Mouse (Mus musculus): ENCODE measurements around the gene Epn2. TPM values are rescaled to one million over a fixed set of nuclear protein-coding genes. Genes with fewer than 3 reads are reported as not detected.
A peak's percentile ranks its signal among the peaks of the same experiment; 100 is the strongest.

The Epn2 gene
- total and polyA plus RNA-seq, 3 experiments = 8.6 to 12.5 TPM; not detected in 1

GRCm38 (mm10) chr11:61577349-61577748 is 2.1 kb downstream of the Epn2 start:
- H3K4me3 ChIP-seq (ENCODE audit: control insufficient read depth in 1 of 2, insufficient read depth in 1 of 2, low read depth in 2 of 2, low read length in 2 of 2) = no peak overlapping the region
- H3K27me3 ChIP-seq (ENCODE audit: control insufficient read depth in 1 of 2, insufficient read depth in 2 of 2, low read length in 2 of 2) = no peaks in the 10 kb centered on the region
- H3K9me3 ChIP-seq (replicated peaks; ENCODE audit: insufficient read depth, low read length) = no peaks in the 10 kb centered on the region
- peaks cover 4% of the 10 kb centered on the region; the same call in 1 of the 2 replicates for H3K79me2 ChIP-seq (ENCODE audit: control insufficient read depth, insufficient read depth, low read length, poor library complexity)
- H3K27ac ChIP-seq (ENCODE audit: control insufficient read depth, low read depth, low read length) = no peak overlapping the region
- TF ChIP-seq NRF1 (IDR thresholded peaks at IDR 0.05; ENCODE audit: insufficient read depth, low read depth, low read length, poor library complexity, severe bottlenecking) (no peak), E2F4 (IDR thresholded peaks at IDR 0.05; ENCODE audit: borderline replicate concordance, low read depth, low read length) (no peak), MAZ (IDR thresholded peaks at IDR 0.05; ENCODE audit: low read depth, low read length) (no peak), RCOR1 (IDR thresholded peaks at IDR 0.05; ENCODE audit: low read depth, low read length) (0 out of 2 replicates have a peak, but pooled peaks have one; percentile 29), JUND (IDR thresholded peaks at IDR 0.05; ENCODE audit: low read depth, low read length) (no peak), ETS1 (IDR thresholded peaks at IDR 0.05; ENCODE audit: low read depth, low read length) (no peak), HCFC1 (IDR thresholded peaks at IDR 0.05; ENCODE audit: low read depth, low read length) (no peak), GATA1 (IDR thresholded peaks at IDR 0.05; ENCODE audit: low read depth, low read length) (no peak)
- no peak for DNase-seq (ENCODE audit: low read depth, low spot score)
- peaks cover 0 to 14% of the 10 kb centered on the region in 2 experiments for H3K4me1 ChIP-seq (ENCODE audit: control insufficient read depth in 1 of 2, insufficient read depth in 2 of 2, low read length in 2 of 2)
- peaks cover 0 to 11% of the 10 kb centered on the region in 2 experiments; a peak in 2 of 4 replicates for H3K36me3 ChIP-seq (ENCODE audit: control insufficient read depth in 1 of 2, insufficient read depth in 2 of 2, low read length in 2 of 2)
- H3K9ac ChIP-seq (ENCODE audit: control insufficient read depth, low read depth, low read length, poor library complexity, severe bottlenecking) = no peak overlapping the region

- Histone ChIP-seq H3K36me3 (ENCODE audit: control insufficient read depth in 1 of 2, insufficient read depth in 2 of 2, low read length in 2 of 2) (peaks cover 0 to 8% of the 10 kb centered on the region in 2 experiments; a peak in 2 of 4 replicates), H3K27ac (ENCODE audit: control insufficient read depth, low read depth, low read length) (no peak overlapping the region), H3K9me3 (replicated peaks; ENCODE audit: insufficient read depth, low read length) (no peaks in the 10 kb centered on the region), H3K4me3 (ENCODE audit: control insufficient read depth in 1 of 2, insufficient read depth in 1 of 2, low read depth in 2 of 2, low read length in 2 of 2) (no peak overlapping the region), H3K79me2 (ENCODE audit: control insufficient read depth, insufficient read depth, low read length, poor library complexity) (0 out of 2 replicates have a peak, but pooled peaks cover 1% of the 10 kb centered on the region), H3K9ac (ENCODE audit: control insufficient read depth, low read depth, low read length, poor library complexity, severe bottlenecking) (no peak overlapping the region), H3K4me1 (ENCODE audit: control insufficient read depth in 1 of 2, insufficient read depth in 2 of 2, low read length in 2 of 2) (peaks cover 0 to 6% of the 10 kb centered on the region in 2 experiments; a peak in 3 of 4 replicates), H3K27me3 (ENCODE audit: control insufficient read depth in 1 of 2, insufficient read depth in 2 of 2, low read length in 2 of 2) (no peaks in the 10 kb centered on the region)
- TF ChIP-seq MAZ (IDR thresholded peaks at IDR 0.05; ENCODE audit: low read depth, low read length) (no peak), SIN3A (IDR thresholded peaks at IDR 0.05; ENCODE audit: low read length) (no peak), NRF1 (IDR thresholded peaks at IDR 0.05; ENCODE audit: insufficient read depth, low read depth, low read length, poor library complexity, severe bottlenecking) (no peak), MYB (IDR thresholded peaks at IDR 0.05; ENCODE audit: low read depth, low read length) (no peak), USF2 (IDR thresholded peaks at IDR 0.05; ENCODE audit: borderline replicate concordance in 1 of 2, insufficient read depth in 1 of 2, low read depth in 1 of 2, low read length in 2 of 2) (no peak), GABPA (IDR thresholded peaks at IDR 0.05; ENCODE audit: low read depth, low read length) (no peak), ZC3H11A (IDR thresholded peaks at IDR 0.05; ENCODE audit: low read depth, low read length) (no peak), POLR2AphosphoS5 (IDR thresholded peaks at IDR 0.05; ENCODE audit: borderline replicate concordance, low read depth, low read length) (no peak), UBTF (IDR thresholded peaks at IDR 0.05; ENCODE audit: borderline replicate concordance, insufficient read depth, low read depth, low read length) (no peak), CHD1 (IDR thresholded peaks at IDR 0.05; ENCODE audit: low read depth, low read length) (no peak), BHLHE40 (IDR thresholded peaks at IDR 0.05; ENCODE audit: borderline replicate concordance, low read depth, low read length) (no peak), ETS1 (IDR thresholded peaks at IDR 0.05; ENCODE audit: low read depth, low read length) (no peak), ELF1 (IDR thresholded peaks at IDR 0.05; ENCODE audit: low read depth, low read length) (no peak)
- DNase-seq (ENCODE audit: low read depth, low spot score) = no peak
Measured at GRCm38 (mm10) chr11:61573266-61573665, 6.2 kb downstream of the Epn2 start.
